Mouse (Mus musculus): ENCODE results near the gene Irf6.

DNA sequence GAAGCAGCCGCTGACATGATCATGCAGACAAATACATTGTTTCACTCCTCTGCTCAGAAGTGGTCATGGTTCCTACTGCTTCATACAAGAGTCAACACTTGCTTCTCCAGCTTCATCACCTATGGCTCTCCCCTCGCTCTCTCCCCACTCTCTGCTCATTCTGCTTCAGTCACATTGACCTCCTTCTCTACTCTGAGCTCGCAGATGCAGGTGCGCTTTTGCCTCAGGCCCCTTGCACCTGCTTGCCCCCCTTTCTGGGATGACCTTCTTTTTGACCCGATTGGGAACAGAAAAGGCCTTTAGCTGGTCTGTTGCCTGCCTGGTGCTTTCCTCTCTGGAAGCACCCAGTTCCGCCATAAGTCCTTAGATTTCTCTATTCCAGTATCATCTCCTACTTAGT, 8.4 kb upstream of the Irf6 start:
- no peak for TF ChIP-seq CTCF (IDR thresholded peaks at IDR 0.05 in 2 of 3, conservative IDR thresholded peaks at IDR 0.05 in 1 of 3; ENCODE audit: control insufficient read depth in 1 of 3, insufficient read depth in 1 of 3, low read depth in 2 of 3, low read length in 3 of 3, poor library complexity in 1 of 3, severe bottlenecking in 1 of 3)
- no peak for TF ChIP-seq POLR2A (IDR thresholded peaks at IDR 0.05; ENCODE audit: control insufficient read depth in 1 of 2, insufficient read depth in 1 of 2, low read depth in 1 of 2, low read length in 2 of 2, poor library complexity in 1 of 2)
- TF ChIP-seq MAX (IDR thresholded peaks at IDR 0.05; ENCODE audit: low read length): no peak
- no peak for TF ChIP-seq ZMIZ1 (IDR thresholded peaks at IDR 0.05; ENCODE audit: low read depth, low read length)
